Mouse (Mus musculus): ENCODE results near the gene Kifc5b.
"Not testable (repeated sequence)": the region's sequence is repeated elsewhere in the genome, so short reads cannot be mapped to it uniquely, and the experiment has no call there.

Kifc5b gene

GRCm38 (mm10) chr17:26919516-26919915 is 2.6 kb downstream of the Kifc5b start:
- not testable (repeated sequence) for DNase-seq (ENCODE audit: low spot score)

GRCm38 (mm10) chr17:26922368-26922767 is 5.5 kb downstream of the Kifc5b start:
- DNase-seq (ENCODE audit: low spot score) = not testable (repeated sequence)

- DNase-seq (ENCODE audit: low spot score) = not testable (repeated sequence)
These were observed 8.5 kb downstream of the Kifc5b start for GRCm38 (mm10) chr17:26925414-26925813.

DNA sequence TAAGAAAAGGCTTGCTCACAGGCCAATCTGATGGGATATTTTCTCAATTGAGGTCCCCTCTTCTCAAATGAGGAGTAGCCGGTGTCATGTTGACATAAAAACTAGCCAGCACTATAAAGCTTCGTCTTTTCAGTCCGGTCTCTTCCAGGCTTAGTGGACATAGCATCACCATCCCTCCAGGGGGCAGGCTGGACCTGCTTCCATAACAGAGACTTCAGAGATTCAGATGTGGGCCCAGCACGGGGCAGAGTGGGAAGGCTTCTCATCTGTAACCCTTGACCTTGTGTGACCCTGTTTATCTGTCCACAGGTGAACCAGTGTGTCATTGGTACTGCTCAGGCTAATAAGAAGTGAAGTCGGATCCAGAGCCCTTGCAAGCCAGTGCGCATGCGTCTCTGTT is 14.9 kb downstream of the Kifc5b start:
- not testable (repeated sequence) for DNase-seq (ENCODE audit: low spot score)

- peak; percentile 90 for DNase-seq (ENCODE audit: low spot score)
These were observed 16.0 kb downstream of the Kifc5b start, which contains the start of gene Phf1 for GRCm38 (mm10) chr17:26932839-26933398. Gene Phf1, plus strand, starts transcription at chr17:26933052.

DNA sequence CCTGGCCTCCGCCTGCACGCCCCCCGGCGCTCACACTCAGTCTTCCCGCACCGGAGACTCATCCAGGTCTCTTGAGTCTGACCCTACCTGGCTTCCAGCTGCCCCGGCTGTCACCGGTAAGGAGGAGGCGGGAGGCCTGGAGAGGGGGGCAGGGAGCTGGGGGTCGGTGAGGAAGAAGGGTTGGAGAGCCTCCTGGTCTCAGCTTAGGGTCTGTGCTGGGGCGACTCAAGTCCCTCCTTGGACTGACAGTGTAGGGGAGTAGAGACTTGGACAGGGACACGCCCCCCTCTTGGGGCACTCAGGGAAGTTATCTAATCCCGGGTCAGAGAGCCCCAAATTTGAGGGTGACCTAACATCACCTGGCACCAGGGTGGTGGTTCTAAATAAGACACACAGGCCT is 16.5 kb downstream of the Kifc5b start:
- DNase-seq (ENCODE audit: low spot score) = no peak

DNA sequence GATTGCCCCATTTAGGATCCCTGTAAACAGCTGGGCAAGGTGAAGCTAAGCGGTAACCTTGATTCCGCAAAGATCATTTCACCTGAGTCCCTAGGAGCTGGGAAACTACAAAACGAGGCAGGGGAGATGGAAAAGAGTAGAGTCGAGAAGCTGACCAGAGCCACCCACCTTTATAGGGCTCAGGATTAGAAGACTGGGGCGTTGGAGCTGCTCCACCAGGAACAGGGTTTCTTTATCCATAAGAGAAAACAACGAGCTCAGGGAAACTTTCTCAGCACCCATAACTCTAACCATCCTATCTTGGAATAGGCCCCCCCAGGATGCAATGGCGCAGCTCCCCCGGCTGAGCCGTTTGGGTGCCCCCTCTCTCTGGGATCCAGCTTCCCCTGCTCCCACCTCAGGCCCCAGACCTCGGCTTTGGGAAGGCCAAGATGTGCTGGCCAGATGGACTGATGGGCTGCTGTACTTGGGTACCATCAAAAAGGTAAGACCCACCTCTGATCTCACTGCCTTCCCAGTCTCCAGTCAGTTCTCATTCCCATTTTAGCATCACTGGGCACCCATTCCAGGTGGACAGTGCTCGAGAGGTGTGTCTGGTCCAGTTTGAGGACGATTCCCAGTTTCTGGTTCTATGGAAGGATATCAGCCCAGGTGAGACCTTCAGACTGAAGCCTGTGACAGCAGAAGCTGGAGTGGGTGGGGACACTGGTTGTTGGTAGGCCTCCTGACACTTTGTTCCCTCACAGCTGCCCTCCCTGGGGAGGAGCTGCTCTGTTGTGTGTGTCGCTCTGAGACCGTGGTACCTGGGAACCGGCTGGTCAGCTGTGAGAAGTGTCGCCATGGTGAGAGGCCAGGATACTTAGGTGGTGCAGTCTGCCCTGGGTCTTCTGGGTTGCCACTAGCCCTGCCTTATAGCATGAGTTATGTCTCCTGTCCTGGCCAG is 17.3 kb downstream of the Kifc5b start:
- no peak for DNase-seq (ENCODE audit: low spot score)

- no peak for DNase-seq (ENCODE audit: low spot score)
These were observed 18.1 kb downstream of the Kifc5b start for GRCm38 (mm10) chr17:26935027-26935426.

DNA sequence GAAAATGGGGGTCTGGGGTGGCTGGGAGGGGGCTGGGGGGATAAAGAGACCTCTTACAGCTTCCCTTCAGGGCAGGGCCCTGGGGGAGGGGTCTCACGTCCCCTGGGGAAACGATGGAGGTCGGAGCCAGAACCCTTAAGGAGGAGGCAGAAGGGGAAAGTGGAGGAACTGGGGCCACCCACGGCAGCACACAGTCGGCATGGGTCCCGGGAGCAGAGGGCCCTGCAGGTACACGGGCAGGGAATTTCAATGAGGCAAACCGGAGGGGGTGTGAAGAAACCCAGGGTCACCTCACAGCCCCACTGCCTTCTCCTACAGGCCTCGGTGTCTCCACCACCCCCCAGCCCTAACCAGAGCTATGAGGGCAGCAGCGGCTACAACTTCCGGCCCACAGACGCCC is 19.6 kb downstream of the Kifc5b start:
- DNase-seq (ENCODE audit: low spot score) = no peak

DNA sequence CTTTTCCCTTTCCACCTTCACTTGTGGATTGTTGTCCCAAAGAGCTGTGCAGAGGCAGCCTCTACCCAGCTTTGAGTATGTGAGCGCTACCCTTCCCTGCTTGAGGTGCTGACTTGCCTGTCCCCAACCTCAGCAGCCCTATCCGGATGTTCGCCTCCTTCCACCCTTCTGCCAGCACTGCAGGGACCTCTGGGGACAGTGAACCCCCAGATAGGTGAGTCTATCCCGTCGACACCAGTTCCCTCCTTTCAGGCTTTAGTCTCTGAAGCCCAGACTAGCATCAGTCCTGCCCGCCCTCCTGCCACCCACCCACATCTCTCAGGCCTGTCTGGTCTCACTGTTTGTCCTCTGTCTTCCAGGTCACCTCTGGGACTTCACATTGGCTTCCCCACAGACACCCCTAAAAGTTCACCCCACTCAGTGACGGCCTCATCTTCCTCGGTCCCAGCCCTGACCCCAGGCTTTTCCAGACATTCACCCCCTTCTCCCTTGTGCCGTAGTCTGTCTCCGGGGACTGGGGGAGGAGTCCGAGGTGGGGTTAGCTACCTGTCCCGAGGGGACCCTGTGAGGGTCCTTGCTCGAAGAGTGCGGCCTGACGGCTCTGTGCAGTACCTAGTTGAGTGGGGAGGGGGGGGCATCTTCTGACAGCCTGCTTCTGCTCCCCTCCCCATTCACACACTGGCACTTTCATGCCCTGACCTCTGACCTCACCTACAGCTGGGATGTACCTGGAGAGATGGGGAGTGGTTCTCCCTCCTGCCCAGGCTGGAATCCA is 20.2 kb downstream of the Kifc5b start:
- no peak for DNase-seq (ENCODE audit: low spot score)

DNA sequence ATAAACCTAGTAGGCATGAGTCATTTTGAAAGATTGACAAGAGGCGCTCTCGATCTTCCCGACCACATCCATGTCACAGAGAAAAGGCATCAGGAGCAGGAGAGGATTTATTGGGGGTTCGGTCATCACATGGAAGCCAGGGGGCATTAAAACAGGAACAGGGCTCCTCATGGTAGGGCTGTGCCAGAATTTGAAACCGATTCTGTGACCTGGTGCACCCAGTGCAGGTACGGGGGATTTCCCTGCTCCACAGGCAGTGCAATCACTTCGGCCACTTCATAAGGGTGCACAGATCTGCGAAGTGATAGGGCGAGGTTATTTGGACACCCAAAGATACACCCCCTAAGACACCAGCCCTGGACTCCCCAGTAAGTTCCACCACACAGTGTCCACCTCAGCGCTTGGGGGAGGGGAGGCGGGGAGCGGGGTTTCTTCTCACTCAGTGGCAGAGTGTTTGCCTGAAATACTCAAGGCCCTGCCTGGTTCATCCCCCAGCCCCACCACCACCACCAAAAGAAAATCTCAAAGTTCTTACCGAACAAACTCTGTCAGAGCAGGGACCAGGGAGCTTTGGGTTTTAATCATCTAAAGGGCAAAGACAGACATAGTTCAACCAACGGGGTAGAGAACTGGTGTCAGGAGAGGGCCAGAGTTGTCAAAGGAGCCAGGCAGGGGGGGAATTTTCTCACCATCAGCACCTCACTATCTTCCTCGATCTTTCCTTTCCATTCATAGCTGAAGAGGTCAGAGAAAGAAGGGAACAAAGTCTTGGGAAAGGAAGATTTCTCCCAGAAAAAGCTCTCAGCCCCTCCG is 21.2 kb downstream of the Kifc5b start:
- no peak for DNase-seq (ENCODE audit: low spot score)

DNA sequence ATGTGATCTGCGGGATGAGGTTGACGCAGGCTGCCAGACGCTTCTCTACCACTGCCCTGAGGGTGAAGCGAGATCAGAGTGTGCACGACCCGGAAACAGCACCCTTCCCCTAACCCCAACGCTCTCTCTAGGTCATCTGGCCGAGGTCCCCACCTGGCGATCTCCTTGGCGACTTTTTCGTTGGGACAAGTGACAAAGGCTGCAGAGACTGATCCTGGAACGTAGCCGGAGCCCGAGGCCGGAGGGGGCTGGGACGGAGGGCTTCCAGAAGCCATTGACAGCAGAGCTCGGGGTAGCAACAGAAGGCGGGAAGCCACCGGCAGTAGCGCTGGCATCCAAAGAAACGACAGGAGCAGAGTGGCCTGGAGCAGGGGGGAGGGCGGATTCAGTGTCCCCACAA is 21.8 kb downstream of the Kifc5b start:
- no peak for DNase-seq (ENCODE audit: low spot score)

- peak; percentile 100 for DNase-seq (ENCODE audit: low spot score)
These were observed 22.5 kb downstream of the Kifc5b start, which contains the start of gene Cuta for GRCm38 (mm10) chr17:26939178-26939972. Gene Cuta, minus strand, starts transcription at chr17:26939569.

GRCm38 (mm10) chr17:26939973-26940300 is 23.0 kb downstream of the Kifc5b start:
- DNase-seq (ENCODE audit: low spot score) = no peak

DNA sequence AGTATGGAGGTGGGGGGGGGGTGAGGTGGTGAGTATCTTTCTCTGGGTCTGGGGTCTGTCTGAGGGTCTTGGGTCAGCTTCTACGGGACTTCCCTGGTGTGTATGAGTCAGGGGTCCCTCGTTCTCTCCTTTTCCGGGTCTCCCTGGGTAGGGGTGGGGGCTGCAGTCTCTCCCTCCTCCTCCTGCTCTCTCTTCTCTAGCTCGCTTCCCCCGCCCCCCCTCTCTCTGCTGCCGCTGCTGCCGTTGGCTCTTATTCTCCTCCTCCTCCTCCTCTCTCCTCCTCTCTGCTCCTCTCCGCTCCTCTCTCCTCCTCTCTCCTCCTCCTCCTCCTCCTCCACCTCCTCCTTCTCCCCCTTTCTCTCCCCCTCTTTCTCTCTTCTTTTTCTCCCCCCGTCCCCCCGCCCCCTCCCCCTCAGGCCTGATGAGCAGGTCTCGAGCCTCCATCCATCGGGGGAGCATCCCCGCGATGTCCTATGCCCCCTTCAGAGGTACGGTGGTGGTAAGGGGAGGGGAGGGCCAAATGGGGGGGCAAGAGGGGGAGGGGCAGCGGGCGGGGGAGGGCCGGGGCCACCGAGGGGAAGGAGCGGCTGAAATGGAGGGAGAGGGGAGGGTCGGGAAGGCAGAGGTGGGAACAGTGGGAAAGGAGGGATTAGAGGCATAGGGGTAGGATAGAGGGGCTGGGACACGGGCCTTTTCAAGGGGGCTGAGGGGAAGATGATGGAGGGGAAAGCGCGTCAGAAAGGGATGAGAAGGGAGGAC is 24.3 kb downstream of the Kifc5b start, which contains the start of gene Syngap1:
TSS of gene Syngap1 (plus strand) at position 223 of the 759 bp plus-strand sequence.
- no peak for DNase-seq (ENCODE audit: low spot score)

DNA sequence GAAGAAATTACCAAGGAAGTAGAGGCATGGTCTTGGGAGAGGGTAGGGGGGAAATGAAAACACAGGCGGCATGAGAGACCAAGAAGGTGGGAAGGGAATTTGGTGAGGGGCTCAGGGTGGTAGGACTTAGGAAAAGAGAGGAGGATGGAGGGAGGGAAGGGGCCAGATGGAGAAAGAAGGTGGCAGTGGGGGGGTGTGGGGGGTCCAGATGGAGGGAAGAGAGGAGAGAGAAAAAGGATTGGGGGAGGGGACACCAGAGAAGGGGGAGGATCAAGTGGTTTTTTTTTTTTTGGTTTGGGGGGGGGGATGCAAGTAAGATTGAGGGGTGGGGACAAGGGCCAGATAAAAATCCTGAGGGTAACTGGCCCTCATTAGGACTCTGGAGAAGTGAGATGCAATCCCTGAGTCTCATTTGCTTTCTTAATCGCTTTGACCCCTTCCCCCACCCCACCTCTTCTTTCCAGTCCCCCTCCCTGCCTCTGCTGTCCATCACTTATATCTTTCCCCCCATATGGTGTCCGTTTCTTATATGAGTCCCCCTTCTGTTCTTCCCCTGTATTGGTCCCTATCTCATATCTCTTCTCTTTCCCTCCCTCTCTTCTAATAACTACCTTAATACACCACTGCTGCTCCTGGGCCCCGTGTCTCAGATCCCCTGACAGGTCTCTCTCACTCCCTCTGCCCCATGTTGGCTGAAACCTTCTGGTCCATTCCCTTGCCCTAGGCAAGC is 25.1 kb downstream of the Kifc5b start:
- DNase-seq (ENCODE audit: low spot score) = no peak

- DNase-seq (ENCODE audit: low spot score) = no peak
These were observed 29.1 kb downstream of the Kifc5b start for GRCm38 (mm10) chr17:26945824-26946495.

- no peak for DNase-seq (ENCODE audit: low spot score)
These were observed 29.7 kb downstream of the Kifc5b start for GRCm38 (mm10) chr17:26946567-26946966.
